Mouse (Mus musculus) erythroblast, embryonic 14.5 days (primary cell): ENCODE measurements around the gene Ckap4.

ENCODE experiments used
- GATA1 ChIP-seq: IDR thresholded peaks from 2 replicates; pipeline ENCODE4 v1.6.1; 2012; ENCODE audit warnings: low read length, inconsistent platforms, mixed read lengths
- TAL1 ChIP-seq: IDR thresholded peaks from 3 replicates; pipeline ENCODE4 v1.6.1; 2012; ENCODE audit warnings: low read length, inconsistent platforms, mixed read lengths

- no peak for TF ChIP-seq GATA1
- no peak for TF ChIP-seq TAL1
Observed at GRCm38 (mm10) chr10:84577071-84577727, 43.3 kb upstream of the Ckap4 start.
